Mouse (Mus musculus): ENCODE measurements around the gene Gnai2.
A peak's percentile ranks its signal among the peaks of the same experiment; 100 is the strongest.

Gnai2 gene

DNA sequence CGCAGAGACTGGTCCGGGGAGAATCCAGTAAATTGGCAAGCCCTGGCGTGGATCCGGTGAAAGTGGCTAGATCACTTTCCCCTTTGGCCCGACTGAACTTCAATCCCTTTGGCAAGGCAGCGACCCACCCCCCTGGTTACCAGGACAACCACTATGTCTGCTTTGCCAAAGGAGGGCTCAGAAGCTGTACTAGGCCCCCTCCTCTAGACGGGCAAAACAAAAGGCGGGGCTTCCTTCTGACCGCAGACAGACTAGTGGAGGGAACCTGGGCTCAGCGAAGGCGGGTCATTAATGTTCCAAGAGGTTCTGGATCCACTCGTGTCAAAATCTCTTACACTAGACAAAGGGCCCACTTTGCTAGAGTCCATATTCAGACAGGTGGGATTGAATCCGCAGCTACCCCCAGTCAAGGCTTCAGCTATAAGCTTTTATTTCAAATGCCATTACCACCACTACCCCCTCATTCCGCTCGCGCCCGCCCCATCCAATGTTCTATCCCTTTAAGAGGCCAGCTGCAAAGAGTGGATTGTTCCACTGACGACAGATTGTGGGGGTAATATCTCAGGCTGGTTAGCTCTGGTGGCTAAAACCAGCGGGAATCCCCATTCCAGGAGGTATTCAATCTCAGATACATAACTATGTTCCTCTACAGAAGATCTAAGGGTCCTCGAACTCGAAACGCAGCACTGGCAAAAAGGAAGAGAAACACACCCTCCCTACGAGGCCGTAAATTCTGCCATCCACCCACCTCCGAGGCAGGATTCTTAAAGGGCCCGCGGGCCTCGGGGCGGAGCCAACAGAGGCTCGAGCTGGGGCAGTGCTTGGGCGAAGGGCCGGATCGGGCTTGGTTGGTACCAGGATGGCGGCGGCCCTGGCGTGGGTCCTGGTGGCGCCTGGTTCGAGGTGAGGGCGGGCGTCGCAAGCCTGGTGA, 66.6 kb downstream of the Gnai2 start:
- DNase-seq (ENCODE audit: low read depth), result peak; percentile 93

DNA sequence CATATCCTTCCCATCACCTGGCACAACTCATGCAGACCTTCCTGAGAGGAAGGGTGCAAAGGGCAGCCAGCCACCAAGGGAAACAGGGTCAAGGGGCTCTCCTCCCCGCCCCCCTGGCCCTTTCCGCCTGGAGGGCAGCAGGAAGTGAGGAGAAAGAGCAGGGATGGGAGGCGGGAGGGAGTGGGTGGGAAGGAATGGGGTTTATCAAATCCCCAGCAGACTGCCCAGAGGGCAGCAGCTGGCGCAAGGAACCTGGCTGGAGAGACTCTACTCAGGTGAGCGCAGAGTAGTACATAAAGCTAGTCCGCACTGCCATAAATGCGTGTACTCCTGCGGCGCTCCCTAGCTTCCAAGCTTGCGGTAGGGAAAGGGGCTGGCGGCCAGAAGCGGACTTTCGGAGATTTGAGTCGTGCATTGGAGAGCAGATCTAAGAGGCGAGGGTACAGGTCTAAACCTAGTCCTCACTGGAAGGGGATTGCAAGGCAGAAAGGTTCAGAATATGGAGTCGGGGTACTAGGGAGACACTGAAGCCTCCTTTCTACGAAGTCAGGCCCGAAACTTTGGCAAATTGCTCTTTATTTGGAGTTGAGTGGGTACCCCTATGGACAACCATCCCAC, 67.4 kb downstream of the Gnai2 start, which contains the start of gene Hyal2:
Gene Hyal2 (plus strand): TSS at position 244 of the 618 bp plus-strand sequence.
- no peak for DNase-seq (ENCODE audit: low read depth)

DNA sequence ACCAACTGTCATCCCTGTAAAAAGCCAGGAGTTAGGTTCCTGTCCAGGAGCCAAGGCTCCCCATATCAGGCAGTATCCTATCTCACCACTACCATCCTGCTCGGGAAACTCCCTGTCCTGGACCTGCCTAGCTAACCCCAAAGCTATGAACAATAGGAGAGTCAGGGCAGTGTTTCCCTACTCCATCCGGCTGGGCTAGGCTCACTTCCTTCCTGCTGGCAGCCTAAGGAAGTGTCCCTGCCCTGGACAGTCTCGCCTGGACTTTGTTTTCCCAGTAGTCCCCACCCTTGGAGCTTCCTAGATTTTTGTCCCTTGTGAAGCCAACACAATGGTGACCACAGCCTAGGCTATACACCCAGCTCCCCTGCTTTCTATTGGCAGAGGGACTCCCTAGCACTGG, 68.3 kb downstream of the Gnai2 start:
- no peak for DNase-seq (ENCODE audit: low read depth)

DNA sequence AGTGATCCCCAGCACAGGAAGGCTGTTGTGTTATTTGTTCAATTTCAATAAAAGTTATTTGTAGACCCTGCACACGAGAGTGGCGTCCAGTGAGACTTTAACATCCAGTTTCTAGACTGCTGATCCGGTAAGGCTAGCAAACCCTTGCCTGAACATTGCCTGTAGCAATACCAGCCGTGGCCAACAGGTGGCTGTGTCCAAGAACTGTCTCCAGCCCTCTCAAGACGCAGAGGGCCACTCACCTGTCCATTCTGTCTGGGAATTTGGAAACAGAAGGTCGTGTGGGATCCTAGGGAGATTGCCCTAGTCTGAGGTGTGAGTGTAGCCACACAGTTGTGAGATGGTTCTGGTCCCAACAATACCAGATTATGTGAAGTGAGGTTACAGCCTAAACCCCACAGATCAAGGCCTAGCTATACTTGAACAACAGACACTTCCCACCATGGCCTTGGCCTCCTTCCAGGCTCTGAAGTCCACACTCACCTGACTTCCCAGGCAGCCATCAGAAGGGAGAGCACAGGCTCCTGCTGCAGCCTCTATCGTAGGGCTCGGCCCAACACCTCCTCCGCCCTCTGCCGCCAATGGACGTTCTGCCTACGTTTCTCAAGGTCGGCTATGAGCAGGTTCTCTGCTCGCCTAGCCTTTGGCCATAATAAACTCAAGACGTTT, 69.0 kb downstream of the Gnai2 start:
- peak; percentile 89 for DNase-seq (ENCODE audit: low read depth)

DNA sequence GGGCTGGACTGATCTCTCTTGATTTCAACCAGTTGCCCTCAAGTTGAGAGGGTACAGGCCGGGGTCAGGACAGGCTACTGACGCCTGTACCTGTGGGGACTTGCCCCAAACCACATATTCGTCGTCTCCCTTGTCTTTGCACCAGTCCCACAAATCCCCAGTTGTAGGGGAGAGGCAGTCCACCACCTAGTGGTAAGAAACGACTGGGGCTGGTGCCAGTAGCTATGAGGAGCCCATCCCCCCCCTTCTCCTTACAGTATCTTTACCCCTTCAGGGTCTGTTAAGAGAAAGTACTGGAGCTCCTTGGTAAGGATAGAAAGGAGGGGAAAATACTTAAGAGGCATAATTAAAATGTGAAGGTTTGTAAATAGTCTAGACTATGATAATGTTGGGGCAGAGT, 69.6 kb downstream of the Gnai2 start:
- DNase-seq (ENCODE audit: low read depth), result peak; percentile 56
